Mouse (Mus musculus): ENCODE results near the gene Slco3a1. TPM values are rescaled to one million over a fixed set of nuclear protein-coding genes. Genes with fewer than 3 reads are reported as not detected.
"Not testable (repeated sequence)": the region's sequence is repeated elsewhere in the genome, so short reads cannot be mapped to it uniquely, and the experiment has no call there.

The Slco3a1 gene
- total RNA-seq, 2 experiments from 2014 or later = 55.2 to 57.3 TPM

DNA sequence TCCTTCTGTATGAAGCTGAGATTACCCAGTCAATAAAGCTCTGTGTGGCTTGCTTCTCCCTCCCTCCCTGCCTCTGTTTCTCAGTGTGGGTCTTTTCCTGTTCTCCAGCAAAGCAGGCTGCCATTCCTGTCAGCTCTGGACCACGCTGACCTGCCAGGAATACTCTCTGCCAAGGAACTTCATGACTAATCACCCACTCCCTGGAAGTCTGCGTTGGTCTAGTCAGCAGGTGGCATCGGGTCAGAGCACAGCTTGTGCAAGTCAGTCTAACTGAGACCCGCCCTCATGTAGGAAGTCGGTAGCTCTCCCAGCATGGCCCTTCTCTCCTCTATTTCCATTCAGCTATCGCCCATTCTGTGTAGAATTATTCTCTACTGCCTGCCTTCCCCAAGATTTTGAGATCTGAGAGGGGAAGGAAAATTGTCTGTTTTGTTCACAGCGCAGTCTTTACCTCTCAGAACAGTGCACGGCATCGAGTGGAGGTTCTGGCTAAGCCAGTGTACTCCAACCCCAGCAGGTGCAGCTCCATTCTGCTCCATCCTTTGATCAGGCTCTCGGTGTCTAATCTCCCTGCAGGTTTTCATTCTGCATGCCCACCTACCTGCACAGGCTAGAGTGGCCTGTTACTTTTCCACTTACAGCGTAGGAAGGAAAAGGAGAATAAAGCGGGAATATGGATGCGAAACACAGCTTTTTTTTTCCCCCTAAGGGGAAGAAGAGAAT lies 145.8 kb downstream of the Slco3a1 start:
- no peak for DNase-seq (ENCODE audit: low spot score in 2 of 2)
- no peak overlapping the region for H3K4me3 ChIP-seq
- TF ChIP-seq CTCF (conservative IDR thresholded peaks at IDR 0.05) = no peak
- H3K27ac ChIP-seq = no peak overlapping the region

DNA sequence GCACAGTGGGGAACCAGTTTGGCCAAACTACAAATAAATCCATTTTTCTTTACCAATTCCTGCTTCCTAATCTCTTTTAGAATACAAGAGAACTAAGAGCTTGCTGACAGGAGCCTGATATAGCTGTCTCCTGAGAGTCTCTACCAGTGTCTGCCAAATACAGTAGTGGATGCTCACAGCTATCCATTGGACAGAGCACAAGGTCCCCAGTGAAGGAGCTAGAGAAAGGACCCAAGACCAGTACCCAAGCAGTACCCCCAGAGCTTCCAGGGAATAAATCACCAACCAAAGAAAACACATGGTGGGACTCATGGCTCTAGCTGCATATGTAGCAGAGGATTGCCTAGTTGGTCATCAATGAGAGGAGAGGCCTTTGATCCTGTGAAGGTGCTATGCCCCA lies 146.7 kb downstream of the Slco3a1 start:
- not testable (repeated sequence) for DNase-seq (ENCODE audit: low spot score in 2 of 2); H3K4me3 ChIP-seq; H3K27ac ChIP-seq

DNA sequence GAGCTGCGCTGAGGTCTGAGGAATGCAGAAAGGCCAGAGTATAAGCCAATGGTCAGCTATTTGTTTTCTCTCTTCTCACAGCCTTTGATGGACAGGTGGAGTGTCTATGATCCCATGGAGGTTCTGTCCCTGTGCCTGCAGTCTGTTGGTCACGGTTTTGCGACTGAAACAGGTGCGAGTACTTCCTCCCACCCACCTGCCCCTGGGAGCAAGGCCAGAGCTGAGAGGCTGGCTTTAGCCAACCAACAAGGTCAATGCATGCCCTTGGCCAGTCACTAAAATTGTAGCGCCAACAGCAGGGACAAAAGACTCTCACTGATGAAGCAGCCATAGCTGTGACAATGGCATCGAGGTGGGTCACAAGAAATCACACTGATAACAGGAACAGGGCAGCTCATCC lies 154.9 kb downstream of the Slco3a1 start:
- no peak for TF ChIP-seq CTCF (conservative IDR thresholded peaks at IDR 0.05)
- no peak overlapping the region for H3K4me3 ChIP-seq
- DNase-seq (ENCODE audit: low spot score in 2 of 2) = no peak
- no peak overlapping the region for H3K27ac ChIP-seq

DNA sequence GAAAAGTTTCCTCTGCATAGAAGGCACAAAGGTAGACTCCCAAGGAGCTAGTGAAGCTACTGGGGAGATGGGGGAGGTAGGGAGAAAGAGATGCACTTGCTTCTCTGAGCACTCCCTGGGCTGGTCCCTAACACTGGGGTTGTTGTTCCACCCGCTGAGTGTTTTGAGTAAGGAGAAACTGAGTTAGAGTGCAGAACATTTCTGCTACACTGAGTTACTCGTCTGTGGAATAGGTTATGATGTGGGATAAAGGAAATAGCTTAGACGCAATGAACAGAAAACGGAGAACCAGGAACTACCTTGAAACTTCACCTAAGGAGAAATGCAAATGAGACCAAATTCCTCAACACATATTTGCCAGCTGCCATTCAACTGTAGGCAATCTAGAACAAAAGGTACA lies 155.4 kb downstream of the Slco3a1 start:
- Histone ChIP-seq H3K4me3 (no peak overlapping the region), H3K27ac (no peak overlapping the region)
- no peak for DNase-seq (ENCODE audit: low spot score in 2 of 2)
- TF ChIP-seq CTCF (conservative IDR thresholded peaks at IDR 0.05) = no peak

DNA sequence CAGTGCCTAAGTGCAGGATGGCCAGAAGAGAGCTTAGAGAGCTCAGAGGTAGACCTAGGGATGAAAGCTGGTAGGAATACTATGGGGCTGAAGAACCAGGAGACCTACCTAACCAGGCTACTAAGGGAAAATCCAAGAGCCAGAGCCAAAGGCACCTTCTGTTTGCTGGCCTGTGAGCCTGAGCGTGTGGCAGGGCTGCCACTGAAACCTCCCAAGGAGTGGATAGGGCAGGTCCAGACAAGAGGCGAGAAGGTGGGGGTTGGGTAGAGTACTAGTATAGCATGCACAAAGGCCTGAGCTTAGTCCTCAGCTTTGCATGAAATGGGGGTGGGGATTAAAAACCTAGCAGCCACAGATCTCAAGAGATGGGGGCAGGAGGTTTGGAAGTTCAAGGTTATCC lies 156.3 kb downstream of the Slco3a1 start:
- no peak overlapping the region for H3K27ac ChIP-seq
- TF ChIP-seq CTCF (conservative IDR thresholded peaks at IDR 0.05) = no peak
- H3K4me3 ChIP-seq = no peak overlapping the region
- DNase-seq (ENCODE audit: low spot score in 2 of 2) = no peak

DNA sequence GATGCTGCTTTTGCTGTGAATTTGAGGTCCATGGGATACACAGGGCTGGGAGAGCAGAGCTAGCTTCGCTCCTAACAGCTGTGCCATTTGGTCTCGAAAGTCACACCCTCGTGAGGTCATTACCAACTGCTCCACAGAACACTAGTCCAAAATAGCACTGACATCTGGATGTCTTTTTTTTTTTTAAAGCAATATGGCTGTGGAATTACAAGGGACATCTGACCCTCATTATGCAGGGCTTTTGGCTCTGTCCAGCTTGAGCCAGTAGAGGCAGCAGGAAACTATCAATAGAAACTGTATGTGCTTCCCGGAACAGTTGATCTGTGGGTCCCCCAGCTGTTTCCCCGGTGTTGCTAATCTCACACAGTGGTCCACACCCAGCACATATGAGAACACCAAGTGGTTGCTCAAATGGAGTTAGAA lies 163.1 kb downstream of the Slco3a1 start:
- no peak for DNase-seq (ENCODE audit: low spot score in 2 of 2)
- Histone ChIP-seq H3K27ac (no peak overlapping the region), H3K4me3 (no peak overlapping the region)
- TF ChIP-seq CTCF (conservative IDR thresholded peaks at IDR 0.05) = no peak

DNA sequence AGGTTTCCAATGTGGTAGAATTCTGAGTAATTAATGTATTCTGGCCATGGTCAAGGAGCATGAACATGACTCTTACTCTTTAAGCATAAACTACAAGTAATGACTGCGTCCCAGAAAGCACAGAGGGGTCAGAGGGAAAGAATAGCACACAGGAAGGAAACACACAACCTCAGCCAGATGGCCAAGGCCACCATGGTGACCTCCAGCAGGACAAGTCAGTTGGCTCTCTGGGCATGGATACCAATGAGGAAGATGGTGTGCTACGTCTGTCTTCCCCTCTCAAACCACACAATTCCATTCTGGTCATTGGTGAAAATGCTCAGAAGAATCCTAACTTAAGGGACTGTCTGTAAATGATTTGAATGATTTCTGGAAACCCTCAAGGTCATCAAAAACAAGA lies 165.0 kb downstream of the Slco3a1 start:
- no peak overlapping the region for H3K4me3 ChIP-seq

DNA sequence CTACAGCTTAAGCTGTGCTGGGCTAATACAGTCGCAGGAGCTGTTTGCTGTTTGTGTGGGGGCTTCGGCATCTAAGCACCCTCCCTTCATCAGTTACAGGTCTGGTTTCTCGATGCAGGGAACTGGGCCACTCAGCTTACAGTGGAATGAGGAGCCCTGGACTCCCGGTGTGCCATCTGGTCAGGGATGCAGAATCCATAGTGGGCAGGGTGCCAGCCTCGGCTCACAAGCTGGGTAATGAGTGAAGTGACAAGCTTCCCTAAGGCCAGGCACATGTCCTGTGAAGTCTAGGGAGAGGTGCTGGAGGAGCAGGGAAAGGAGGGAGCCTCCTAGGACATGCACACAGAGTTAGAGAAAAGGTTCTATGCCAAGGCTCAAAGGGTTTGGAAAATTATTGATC lies 168.3 kb downstream of the Slco3a1 start:
- no peak for TF ChIP-seq CTCF (conservative IDR thresholded peaks at IDR 0.05)
- Histone ChIP-seq H3K4me3 (no peak overlapping the region), H3K27ac (no peak overlapping the region)
- no peak for DNase-seq (ENCODE audit: low spot score in 2 of 2)

More for the DNA sequence above, 165.0 kb downstream of the Slco3a1 start:
- TF ChIP-seq CTCF (conservative IDR thresholded peaks at IDR 0.05) = no peak
- H3K27ac ChIP-seq = no peak overlapping the region
- no peak for DNase-seq (ENCODE audit: low spot score in 2 of 2)

DNA sequence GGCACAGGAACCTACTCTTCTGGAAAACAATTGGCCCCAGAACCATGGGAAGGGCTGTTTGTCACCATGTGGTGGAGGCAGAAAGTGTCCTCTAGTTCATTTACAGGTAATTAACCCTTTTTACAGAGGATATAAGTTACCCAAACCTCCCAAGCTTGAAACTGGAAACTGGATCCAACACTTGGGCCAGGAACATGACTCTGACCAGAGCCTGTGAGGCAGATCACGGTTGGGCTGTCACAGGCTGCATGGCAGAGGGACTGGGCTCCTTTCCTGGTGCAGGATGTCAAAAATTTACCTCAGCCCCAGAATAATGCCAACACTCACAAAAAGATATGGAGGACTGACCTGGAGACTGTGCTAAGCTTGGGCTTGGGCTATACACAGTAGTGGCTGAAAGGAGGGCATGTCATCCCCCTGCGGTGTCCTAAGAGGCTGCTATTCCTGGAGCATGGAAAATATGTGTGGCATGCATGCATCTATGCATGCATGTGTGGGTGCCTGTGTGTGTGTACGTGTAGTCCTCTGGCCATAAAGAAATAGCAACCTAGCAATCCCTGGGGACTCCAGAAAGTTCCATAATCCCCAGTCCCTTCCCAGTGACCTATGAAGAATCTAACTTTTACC lies 171.4 kb downstream of the Slco3a1 start:
- Histone ChIP-seq H3K4me3 (no peak overlapping the region), H3K27ac (no peak overlapping the region)
- DNase-seq (ENCODE audit: low spot score in 2 of 2) = no peak
- TF ChIP-seq CTCF (conservative IDR thresholded peaks at IDR 0.05) = no peak

DNA sequence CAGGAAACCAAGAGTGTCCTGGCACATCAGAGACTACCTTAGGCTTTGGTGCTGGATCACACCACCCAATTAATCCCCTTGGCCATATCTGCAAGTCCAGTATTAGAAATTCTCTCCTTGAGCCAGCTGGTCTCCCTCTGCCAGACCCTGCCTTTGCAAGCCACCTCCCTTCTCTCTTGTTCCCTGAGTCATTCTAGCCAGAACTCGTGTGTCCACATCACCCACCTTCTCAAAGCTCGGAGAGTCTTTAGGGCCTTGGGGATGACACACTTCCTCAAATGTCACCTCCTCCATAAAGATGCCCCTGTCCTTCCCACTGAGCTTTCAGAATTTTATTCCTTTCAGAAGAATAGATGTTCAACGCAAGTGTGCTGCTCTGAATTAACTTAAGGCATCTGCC lies 172.3 kb downstream of the Slco3a1 start:
- peak overlapping the region; percentile 49; the same call in 1 of the 2 replicates for H3K27ac ChIP-seq
- no peak overlapping the region for H3K4me3 ChIP-seq
- no peak for TF ChIP-seq CTCF (conservative IDR thresholded peaks at IDR 0.05)
- no peak for DNase-seq (ENCODE audit: low spot score in 2 of 2)

DNA sequence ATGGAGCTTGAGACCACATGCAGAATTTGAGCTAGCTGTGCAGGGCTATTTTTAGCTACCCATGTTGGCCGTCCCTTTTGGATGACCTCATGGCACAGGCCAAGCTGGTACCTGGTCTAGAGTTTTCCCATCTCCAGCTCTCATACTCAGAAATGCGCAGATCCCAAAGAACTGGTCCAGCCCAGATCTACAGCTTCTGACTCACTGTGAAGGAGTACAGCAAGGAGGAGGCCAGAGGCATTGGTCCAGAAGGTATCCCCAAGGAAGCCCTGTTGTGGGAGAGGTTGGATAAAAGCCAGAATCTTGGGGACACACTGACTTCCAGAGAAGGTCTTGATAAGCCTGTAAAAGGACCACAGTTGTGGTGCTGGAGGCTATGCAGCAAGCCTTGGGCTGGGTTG lies 172.7 kb downstream of the Slco3a1 start:
- Histone ChIP-seq H3K27ac (peak overlapping the region; percentile 49; the same call in 1 of the 2 replicates), H3K4me3 (no peak overlapping the region)
- DNase-seq (ENCODE audit: low spot score in 2 of 2) = no peak
- no peak for TF ChIP-seq CTCF (conservative IDR thresholded peaks at IDR 0.05)

DNA sequence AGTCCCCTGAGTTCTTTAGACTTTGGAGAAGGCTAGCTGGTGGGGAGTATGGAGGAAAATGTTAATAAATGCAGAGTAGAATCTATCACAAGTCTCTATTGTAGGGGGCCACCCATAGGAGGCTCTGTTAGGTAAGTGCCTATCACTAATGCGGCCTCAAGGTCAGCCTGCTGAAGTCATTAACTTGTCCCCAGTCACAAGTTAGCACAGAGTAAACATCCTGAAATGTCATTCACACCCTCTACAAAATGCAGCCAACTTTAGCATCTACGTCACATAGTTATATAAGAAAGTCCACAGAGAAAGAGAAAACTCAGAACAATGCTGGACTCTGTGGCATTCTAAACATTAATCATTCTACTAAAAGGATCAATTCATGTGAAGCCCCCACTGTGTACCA lies 173.5 kb downstream of the Slco3a1 start:
- Histone ChIP-seq H3K27ac (peak overlapping the region; percentile 49), H3K4me3 (no peak overlapping the region)
- TF ChIP-seq CTCF (conservative IDR thresholded peaks at IDR 0.05) = no peak
- no peak for DNase-seq (ENCODE audit: low spot score in 2 of 2)

DNA sequence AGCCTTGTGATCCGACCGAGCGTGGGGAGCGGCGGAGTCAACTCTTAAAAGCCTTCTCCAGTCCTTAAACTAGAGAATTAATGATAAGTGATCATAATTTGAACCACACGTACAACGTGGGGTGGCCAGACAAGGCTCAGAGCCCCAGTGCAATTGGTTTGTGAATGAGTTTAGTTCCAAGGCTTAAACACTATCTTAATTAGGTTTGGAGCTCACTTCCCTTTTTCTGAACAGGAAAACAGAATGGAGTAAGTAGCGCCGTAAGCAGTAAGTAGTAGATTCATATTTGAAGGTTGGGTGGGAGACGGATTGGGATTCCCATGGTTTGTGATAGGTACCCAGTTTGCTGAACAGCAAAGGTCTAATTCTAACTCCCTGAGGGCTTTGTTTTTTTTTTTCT lies 176.7 kb downstream of the Slco3a1 start:
- H3K4me3 ChIP-seq = no peak overlapping the region
- no peak for DNase-seq (ENCODE audit: low spot score in 2 of 2)
- no peak overlapping the region for H3K27ac ChIP-seq
- no peak for TF ChIP-seq CTCF (conservative IDR thresholded peaks at IDR 0.05)

All from layer of hippocampus, adult 2 months (tissue).